Mouse (Mus musculus) midbrain, embryonic 10.5 days (tissue): ENCODE results near the gene P2ry12. TPM values are rescaled to one million over a fixed set of nuclear protein-coding genes. Genes with fewer than 3 reads are reported as not detected.

ENCODE experiments used
- DNase-seq: peaks from one replicate; pipeline ENCODE4 v3.0.0-alpha.2; 2017; ENCODE audit warnings: low spot score
- H3K27ac ChIP-seq: fragments of 300-500 bp; sonication (generic); replicated peaks from 2 replicates; pipeline ENCODE4 v1.5.1; 2016; ENCODE audit warnings: mild to moderate bottlenecking
- H3K27me3 ChIP-seq: fragments of 300-500 bp; sonication (generic); 2 replicates; pipeline ENCODE4 v1.6.1; 2016; ENCODE audit warnings: low read depth, mild to moderate bottlenecking; ENCODE audit not compliant: poor library complexity, severe bottlenecking
- H3K36me3 ChIP-seq: fragments of 300-500 bp; sonication (generic); 2 replicates; pipeline ENCODE4 v1.6.1; 2016; ENCODE audit warnings: mild to moderate bottlenecking, moderate library complexity
- H3K4me1 ChIP-seq: fragments of 300-500 bp; sonication (generic); 2 replicates; pipeline ENCODE4 v1.6.1; 2016
- H3K4me3 ChIP-seq: fragments of 300-500 bp; sonication (generic); 2 replicates; pipeline ENCODE4 v1.5.1; 2016; ENCODE audit warnings: mild to moderate bottlenecking, moderate library complexity
- H3K9me3 ChIP-seq: fragments of 300-500 bp; sonication (generic); replicated peaks from 2 replicates; pipeline ENCODE4 v1.6.1; 2016; ENCODE audit warnings: mild to moderate bottlenecking
- WGBS: fragments of 180-500 bp; shearing (Covaris S2); methylation state at CpG from one replicate; pipeline ENCODE4 v1.1.7; 2016; 5-methylcytosine and 5-hydroxymethylcytosine counted together
- polyA plus RNA-seq: library from polyadenylated mRNA; unstranded; fragments of >200 nt; fragmentation: Nextera tagmentation; extraction: Ambion mirVana; gene quantifications from 2 replicates; pipeline ENCODE4 v1.2.1, GENCODE M21; 2016

P2ry12 gene
- polyA plus RNA-seq, 1 experiment from 2014 or later = 0.70 TPM

- Histone ChIP-seq H3K4me3 (no peak overlapping the region), H3K27me3 (no peaks in the 10 kb centered on the region), H3K36me3 (no peaks in the 10 kb centered on the region), H3K27ac (no peak overlapping the region), H3K4me1 (0 out of 2 replicates have a peak, but pooled peaks cover 5% of the 10 kb centered on the region), H3K9me3 (no peaks in the 10 kb centered on the region)
- DNase-seq = no peak
- WGBS = 84% methylated on average over 4 of the region's 4 CpGs
These were observed 93.5 kb downstream of the P2ry12 start for GRCm38 (mm10) chr3:59169215-59169614.

GRCm38 (mm10) chr3:59168476-59168875, 94.2 kb downstream of the P2ry12 start:
- no peak overlapping the region for H3K4me3 ChIP-seq
- no peaks in the 10 kb centered on the region for H3K36me3 ChIP-seq
- H3K27ac ChIP-seq = no peak overlapping the region
- H3K4me1 ChIP-seq = 0 out of 2 replicates have a peak, but pooled peaks cover 5% of the 10 kb centered on the region
- DNase-seq = no peak
- H3K9me3 ChIP-seq = no peaks in the 10 kb centered on the region
- no peaks in the 10 kb centered on the region for H3K27me3 ChIP-seq
- 87% methylated on average over 6 of the region's 6 CpGs for WGBS

GRCm38 (mm10) chr3:59167417-59168054, 95.1 kb downstream of the P2ry12 start:
- Histone ChIP-seq H3K27me3 (no peaks in the 10 kb centered on the region), H3K27ac (no peak overlapping the region), H3K4me3 (no peak overlapping the region), H3K9me3 (no peaks in the 10 kb centered on the region), H3K36me3 (no peaks in the 10 kb centered on the region), H3K4me1 (0 out of 2 replicates have a peak, but pooled peaks cover 5% of the 10 kb centered on the region)
- DNase-seq = no peak
- WGBS = 93% methylated on average over 2 of the region's 2 CpGs

Other genes with a start within 250 kb of the P2ry12 start
- gene Gpr171, start 161.1 kb downstream of the P2ry12 start, polyA plus RNA-seq = 1.0 and 1.2 TPM in 2 replicates
- 1.7 and 1.8 TPM in 2 replicates for gene P2ry14, start 109.3 kb downstream of the P2ry12 start, polyA plus RNA-seq
- gene Gpr87, start 67.8 kb downstream of the P2ry12 start, polyA plus RNA-seq = 0.12 and 0.16 TPM in 2 replicates
- 0.51 and 0.62 TPM in 2 replicates for gene P2ry13, start 52.0 kb downstream of the P2ry12 start, polyA plus RNA-seq
- 2.8 and 3.5 TPM in 2 replicates for gene Igsf10, start 81.5 kb upstream of the P2ry12 start, polyA plus RNA-seq